Mouse (Mus musculus): ENCODE measurements at regions not wholly inside any gene's neighbourhood (a gene's known extent, or its start where the extent isn't known, plus 50 kb on each side); places are given as distances from the start of the nearest gene placed in this dataset.

DNA sequence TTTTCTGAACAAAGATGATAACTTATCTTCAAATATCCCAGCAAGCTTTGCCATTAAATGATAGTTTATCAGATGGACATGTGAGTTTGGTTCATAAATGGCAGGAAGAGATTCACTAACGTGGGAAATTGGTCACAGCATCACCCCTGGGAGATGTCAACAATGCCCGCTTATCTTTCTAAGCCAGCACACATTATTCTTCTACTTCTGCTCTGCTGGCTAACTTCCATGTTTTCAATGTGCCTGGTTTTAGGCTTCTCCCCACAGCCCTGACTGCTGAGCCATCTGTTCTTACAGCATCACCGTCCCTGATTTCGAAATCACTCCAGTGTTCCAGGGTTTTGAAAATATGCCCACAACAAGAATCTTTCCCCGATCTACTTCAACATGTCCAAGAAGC, 2175.4 kb downstream of the 9330182O14Rik start:
- peak; percentile 29 for DNase-seq

DNA sequence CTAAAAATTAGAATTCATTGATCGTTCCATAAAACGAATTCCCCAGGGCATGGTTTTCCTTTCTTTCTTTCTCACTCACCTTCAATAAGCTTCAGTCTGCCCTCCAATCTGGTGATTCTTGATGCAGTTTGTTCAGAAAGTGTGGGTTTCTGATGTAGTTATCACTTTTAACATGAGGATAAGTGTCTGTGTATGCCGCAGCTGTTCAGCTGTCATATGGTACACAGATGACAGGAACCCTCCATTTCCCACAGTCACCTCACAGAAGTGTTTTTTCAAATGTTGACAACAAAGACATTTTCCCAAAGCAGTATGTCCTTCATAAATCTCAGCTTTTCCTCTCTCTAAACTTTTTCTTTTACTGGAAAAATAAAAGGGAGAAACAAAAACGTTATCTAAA, 2177.0 kb downstream of the 9330182O14Rik start:
- no peak for DNase-seq

DNA sequence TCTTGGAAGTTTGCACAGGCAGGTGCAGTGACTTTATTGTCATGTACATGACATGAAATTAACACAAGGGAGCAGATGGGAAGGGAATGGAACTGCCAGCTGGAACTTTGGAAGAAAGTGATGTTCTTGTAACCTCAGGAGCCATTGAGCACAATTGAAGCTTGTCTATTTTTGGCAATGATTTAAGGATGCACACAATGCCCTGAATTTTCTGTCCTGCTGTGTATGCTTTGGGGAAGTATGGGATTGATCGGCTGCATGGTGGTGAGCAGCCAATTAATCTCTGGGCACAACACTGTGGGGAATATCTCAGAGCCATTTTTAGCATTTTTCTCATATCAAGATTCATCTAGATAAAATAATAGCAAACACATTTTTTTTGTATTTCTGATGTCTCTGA, 2186.2 kb downstream of the 9330182O14Rik start:
- no peak for DNase-seq

DNA sequence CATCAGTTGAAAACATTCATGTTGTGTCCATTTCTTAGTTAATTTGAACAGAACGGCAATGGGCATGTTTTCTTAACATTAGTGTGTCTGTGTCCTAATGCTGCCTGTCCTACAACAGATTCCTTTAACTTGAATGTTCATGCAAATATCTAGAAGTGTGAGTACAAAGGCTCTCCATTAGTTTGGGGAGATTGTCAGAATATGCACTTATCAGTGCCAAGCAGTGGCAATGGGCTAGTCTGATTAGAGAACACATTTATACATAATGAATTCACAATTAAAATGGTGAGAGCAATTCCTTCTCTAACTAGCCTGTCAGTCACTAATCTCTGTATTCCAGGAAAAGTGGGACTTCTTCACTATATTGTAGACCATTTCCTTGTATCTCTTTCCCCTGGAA, 2188.8 kb downstream of the 9330182O14Rik start:
- DNase-seq: no peak

DNA sequence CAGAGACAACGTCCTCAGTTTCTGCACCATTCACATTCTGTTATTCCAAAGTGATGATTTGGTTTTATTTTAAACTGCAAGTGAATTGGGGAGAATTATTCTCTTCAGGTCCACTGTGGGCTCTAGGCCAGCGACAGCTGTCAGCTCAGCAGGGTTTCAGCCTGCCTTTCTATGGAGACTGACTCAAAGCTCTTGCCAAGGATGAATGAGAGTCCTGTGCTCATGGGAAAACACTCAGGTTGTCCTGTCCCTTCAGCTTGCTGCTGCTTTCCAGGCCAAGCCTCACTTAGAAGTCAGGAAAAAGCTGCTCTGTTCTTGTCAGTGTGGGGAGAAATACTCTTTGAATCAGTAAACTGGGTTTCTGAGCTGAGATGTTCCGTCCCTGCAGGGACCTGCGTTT, 2191.1 kb downstream of the 9330182O14Rik start:
- no peak for DNase-seq

DNA sequence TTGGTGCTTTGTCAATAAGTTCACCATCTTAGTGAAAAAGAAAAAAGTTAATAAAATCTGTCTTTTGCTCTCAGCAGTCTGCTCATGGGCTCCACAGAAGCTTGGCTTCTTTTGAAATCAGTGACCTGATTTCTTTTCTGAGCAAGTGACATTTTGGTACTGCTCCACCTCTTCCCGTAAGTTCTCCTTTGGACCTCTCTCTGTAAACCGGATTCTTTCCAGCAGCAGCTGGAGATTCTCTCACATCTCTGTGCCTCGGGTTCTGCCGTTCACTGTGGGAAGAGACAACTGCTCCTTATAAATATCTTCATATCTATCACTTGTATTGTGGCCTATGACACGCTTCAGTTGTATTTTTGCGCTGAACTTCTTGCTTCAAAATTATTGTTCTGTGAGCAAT, 2194.4 kb downstream of the 9330182O14Rik start:
- DNase-seq: no peak

DNA sequence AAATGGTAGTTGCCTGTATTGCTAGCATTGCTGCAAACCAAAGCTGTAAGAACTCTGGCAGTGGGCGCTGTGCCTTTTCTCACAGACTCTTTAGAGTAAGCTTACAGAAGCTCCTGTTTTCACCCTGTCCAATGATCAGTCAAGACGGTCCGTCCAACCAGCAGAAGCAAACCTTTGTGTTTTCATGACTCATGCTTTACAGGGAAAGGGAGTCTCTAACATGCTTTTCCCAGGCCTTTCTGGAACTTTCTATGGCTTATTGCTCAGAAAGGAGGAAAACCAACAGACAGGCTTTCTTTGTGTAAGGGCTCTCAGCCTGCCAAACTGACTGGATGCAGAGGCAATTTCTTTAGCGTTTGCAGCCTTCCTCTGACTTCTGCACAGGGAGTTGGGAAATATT, 2195.6 kb downstream of the 9330182O14Rik start:
- DNase-seq: peak; percentile 12

DNA sequence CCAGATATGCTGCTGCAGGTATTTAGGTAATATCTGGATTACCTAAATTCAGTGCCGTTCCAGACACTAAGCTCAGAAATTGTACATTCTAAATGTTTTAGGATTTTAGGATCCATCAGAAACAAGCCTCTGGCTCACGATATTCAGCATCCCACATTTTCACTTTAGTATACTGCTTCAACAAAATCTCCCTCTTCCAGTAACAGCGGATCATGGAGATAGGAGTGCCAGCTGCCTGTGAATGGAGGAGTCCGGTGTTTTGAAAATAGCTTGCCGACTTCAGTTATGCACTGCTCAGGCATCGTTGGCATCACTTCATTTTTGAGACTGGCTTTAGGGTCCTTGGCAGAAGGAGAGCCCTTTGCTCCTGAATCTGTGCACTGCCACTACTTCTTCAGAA, 2199.5 kb downstream of the 9330182O14Rik start:
- DNase-seq: no peak

DNA sequence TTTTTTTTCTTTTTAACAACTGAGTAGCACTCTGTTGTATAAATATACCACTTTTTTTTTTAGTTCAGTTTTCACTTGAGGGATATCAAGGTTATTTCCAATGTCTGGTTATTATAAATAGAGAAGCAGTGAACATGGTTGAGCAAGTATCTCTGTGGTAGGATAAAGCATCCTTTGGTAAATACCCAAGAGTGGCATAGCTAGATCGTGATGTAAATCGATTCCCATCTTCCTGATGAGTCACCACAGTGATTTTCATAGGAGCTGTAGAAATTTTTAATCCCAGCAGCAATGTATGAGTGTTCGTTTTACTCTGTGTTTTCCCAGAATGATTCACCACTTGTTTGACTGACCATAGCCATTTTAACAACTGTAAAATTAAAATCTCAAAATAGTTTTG, 2212.0 kb downstream of the 9330182O14Rik start:
- DNase-seq: no peak

DNA sequence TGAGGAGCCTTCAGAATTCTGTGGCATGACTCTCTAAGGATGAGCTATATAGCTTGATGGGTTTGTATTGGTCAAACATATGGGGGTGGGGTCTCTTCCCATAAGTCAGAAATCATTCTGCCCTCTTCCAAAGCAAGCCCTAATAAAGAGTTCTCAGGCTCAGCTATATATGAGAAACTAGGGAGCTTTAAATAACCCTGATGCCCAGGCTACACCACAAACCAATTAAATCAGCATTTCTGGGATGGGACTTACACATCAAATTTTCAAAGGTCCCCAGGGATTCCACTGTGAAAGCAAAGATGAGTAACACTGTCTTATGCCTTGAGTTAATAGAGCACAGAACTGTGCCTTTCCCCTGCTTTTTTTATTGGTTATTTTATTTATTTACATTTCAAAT, 2227.7 kb downstream of the 9330182O14Rik start:
- no peak for DNase-seq

DNA sequence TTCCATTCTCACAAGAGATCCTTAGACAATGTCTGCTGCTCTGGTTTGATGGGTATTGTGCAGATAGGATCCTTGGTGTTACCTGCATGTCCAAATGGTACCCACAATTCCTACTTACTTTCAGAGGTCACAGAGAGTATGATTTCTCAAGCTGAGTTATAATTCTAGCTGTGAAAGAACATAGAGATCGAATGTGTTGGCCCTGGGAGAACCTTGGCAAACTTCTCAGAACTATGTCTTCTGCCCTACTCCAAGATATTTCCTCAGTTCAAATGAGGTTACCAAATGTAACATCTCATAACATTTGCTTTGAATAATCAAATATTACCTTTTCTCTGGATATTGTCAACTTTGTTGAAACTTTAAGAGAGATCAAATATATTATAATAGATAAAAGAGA, 2230.8 kb downstream of the 9330182O14Rik start:
- no peak for DNase-seq

DNA sequence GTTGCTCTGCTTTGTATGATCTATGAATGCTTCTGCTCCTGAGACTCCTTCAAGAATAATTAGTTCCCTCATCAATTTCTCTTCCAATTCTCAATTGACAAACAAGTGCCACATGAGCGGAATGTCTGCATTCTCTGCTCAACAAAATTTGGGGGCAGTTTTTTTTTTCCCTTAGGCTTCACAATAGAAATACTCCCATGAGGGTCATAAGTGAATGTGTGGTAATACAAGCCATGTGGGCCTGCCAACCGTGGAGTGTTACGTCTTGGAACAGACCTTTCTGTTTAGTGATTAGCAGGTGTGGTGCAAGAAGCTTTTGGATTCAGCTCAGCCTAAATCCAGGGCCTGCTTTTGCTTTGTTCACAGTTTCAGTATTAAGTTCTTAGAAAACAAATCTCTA, 2232.6 kb downstream of the 9330182O14Rik start:
- DNase-seq: peak; percentile 26

DNA sequence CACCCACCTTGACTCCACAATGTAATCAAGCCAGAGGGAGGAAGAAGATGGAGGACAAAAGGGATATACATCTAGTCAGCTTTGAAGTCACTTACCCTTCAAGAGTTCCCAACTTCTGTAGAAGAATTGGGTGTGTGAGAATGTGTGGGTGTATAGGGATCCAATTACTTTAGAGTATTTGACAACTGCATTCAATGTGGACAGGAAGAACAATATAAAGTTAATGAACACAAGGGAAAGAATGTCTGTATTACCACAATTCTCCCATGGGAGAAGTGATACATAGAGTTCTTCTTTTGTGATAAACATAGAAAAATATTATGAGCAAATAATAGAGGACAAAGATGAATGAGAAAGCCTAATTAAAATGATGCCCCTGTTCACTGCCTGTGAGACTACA, 2235.4 kb downstream of the 9330182O14Rik start:
- no peak for DNase-seq

DNA sequence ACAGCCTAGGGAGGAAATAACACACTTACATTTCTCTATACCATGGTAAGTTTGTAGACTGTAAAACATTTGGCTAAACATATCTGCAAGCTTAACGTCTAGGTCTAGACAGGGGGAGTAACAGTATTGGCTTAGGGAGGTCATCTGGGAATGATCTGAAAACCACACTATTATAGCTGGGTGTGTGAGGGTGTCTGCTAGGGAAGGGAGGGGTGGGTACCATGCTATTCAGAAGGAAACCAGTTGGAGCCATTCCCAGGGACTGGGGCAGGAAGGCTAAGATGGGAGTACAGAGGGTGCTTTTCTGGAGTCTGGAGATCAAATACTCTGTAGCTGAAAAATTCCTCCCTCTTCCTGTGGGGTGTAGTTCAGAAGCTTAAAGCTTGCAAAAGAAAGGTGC, 2235.9 kb downstream of the 9330182O14Rik start:
- DNase-seq: no peak

DNA sequence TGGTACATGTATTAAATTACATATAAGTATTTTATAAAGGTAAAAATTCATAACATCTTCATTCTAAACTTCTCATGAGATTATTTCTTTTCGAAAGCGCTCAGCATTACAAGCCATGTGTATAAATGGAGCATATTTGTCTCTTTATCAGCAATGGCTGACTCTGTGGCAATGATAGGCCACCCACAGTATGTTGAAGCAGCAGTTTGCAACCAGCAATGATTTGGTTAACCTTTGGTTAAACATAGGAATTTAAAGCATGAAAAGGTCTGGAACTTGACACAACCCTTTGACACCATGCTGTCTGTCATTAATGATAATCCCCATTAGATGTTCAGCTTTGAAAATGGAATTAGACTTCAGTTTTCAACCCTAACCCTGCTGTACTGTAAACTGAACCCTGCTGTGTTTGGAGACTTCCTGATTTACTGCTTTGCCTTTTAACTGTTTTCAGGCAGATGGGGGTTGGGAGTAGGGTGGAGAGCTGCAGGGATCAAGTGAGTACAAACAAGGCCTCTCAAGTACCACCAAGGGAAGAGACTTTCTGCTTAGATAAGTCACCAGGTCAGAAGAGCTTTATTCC, 2238.6 kb downstream of the 9330182O14Rik start:
- DNase-seq: no peak

Data from adrenal gland, postnatal 14 days (tissue).